Mouse (Mus musculus): ENCODE measurements around the gene Tmem151a.

- no peak for TF ChIP-seq POLR2A (IDR thresholded peaks at IDR 0.05; ENCODE audit: insufficient read depth, low read depth, low read length)
- no peak for TF ChIP-seq EP300 (IDR thresholded peaks at IDR 0.05; ENCODE audit: insufficient read depth, low read depth, low read length)
- no peak for TF ChIP-seq CTCF (IDR thresholded peaks at IDR 0.05)
These were observed 39.8 kb downstream of the Tmem151a start for GRCm38 (mm10) chr19:5045531-5045930.
